Mouse (Mus musculus) forebrain, embryonic 11.5 days (tissue): ENCODE results near the gene Tceal1. TPM values are rescaled to one million over a fixed set of nuclear protein-coding genes. Genes with fewer than 3 reads are reported as not detected.

ENCODE experiments used
- ATAC-seq: fragments of 200-750 bp; cut with Nextera tagmentation; replicated peaks from 2 replicates; pipeline ENCODE4 v1.8.0; 2017; ENCODE audit warnings: moderate TSS enrichment; ENCODE audit not compliant: low FRiP score
- DNase-seq: peaks from one replicate; pipeline ENCODE4 v3.0.0-alpha.2; 2017; ENCODE audit warnings: low spot score
- H3K27ac ChIP-seq: fragments of 300-500 bp; sonication (generic); 2 replicates; pipeline ENCODE4 v1.5.1; 2014; ENCODE audit warnings: low read depth, low read length
- H3K27me3 ChIP-seq: fragments of 300-500 bp; sonication (generic); 2 replicates; pipeline ENCODE4 v1.6.1; 2014; ENCODE audit warnings: mild to moderate bottlenecking, low read length, mixed read lengths; ENCODE audit not compliant: control insufficient read depth, insufficient read depth
- H3K36me3 ChIP-seq: fragments of 300-500 bp; sonication (generic); 2 replicates; pipeline ENCODE4 v1.6.1; 2014; ENCODE audit warnings: mild to moderate bottlenecking, low read length, moderate library complexity, mixed read lengths; ENCODE audit not compliant: control insufficient read depth, insufficient read depth
- H3K4me1 ChIP-seq: fragments of 300-500 bp; sonication (generic); replicated peaks from 2 replicates; pipeline ENCODE4 v1.6.1; 2014; ENCODE audit warnings: low read length, mixed read lengths; ENCODE audit not compliant: control insufficient read depth, insufficient read depth
- H3K4me2 ChIP-seq: fragments of 300-500 bp; sonication (generic); 2 replicates; pipeline ENCODE4 v1.6.1; 2014; ENCODE audit warnings: low read depth, mild to moderate bottlenecking, low read length, moderate library complexity, mixed read lengths; ENCODE audit not compliant: severe bottlenecking
- H3K4me3 ChIP-seq: fragments of 300-500 bp; sonication (generic); 2 replicates; pipeline ENCODE4 v1.5.1; 2014; ENCODE audit warnings: low read depth, low read length
- H3K9ac ChIP-seq: fragments of 300-500 bp; sonication (generic); 2 replicates; pipeline ENCODE4 v1.6.1; 2014; ENCODE audit warnings: low read length
- H3K9me3 ChIP-seq: fragments of 300-500 bp; sonication (generic); 2 replicates; pipeline ENCODE4 v1.6.1; 2016; ENCODE audit warnings: low read length, mixed read lengths; ENCODE audit not compliant: control insufficient read depth
- WGBS: fragments of 180-500 bp; shearing (Covaris S2); extraction: QIAGEN DNeasy Blood & Tissue Kit; methylation state at CpG from one replicate; pipeline ENCODE4 v1.1.7; 2014; 5-methylcytosine and 5-hydroxymethylcytosine counted together
- polyA plus RNA-seq: library from polyadenylated mRNA; unstranded; fragments of >200 nt; fragmentation: Nextera tagmentation; extraction: Ambion mirVana; gene quantifications from 2 replicates; pipeline ENCODE4 v1.2.1, GENCODE M21; 2014

The Tceal1 gene
- polyA plus RNA-seq, 1 experiment from 2014 or later, result 11.2 TPM

DNA sequence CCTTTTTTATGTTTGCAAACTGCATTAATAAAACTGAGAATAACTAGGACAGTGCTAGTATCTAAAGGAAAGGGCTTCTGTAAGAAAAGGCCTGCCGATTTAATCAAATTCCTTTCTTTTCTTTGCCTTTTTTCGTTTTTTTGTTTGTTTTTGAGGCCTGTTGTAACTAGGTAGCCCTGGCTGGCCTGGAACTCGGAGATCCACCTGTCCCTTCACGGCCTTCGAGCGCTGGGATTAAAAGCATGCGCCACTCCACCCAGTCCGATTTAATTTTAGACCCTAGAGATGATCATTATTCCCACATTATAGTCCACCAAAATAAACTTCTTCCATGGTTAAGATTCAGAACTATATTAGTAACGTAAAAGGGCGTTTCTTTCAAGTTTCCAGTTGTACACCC lies 34.5 kb downstream of the Tceal1 start:
- H3K4me3 ChIP-seq, result peak overlapping the region; percentile 47
- DNase-seq (no peak), ATAC-seq (no peak)
- H3K4me1 ChIP-seq, result no peaks in the 10 kb centered on the region
- no peaks in the 10 kb centered on the region for H3K36me3 ChIP-seq
- 29% methylated on average over 10 of the region's 10 CpGs for WGBS
- peak overlapping the region; percentile 59 for H3K9ac ChIP-seq
- H3K4me2 ChIP-seq, result peak overlapping the region; percentile 43
- H3K27ac ChIP-seq, result peak overlapping the region; percentile 80
- no peaks in the 10 kb centered on the region for H3K9me3 ChIP-seq
- H3K27me3 ChIP-seq, result no peaks in the 10 kb centered on the region

GRCm38 (mm10) chrX:136742661-136743103 lies 34.9 kb downstream of the Tceal1 start:
- Histone ChIP-seq H3K27ac (no peak overlapping the region), H3K27me3 (no peaks in the 10 kb centered on the region), H3K9me3 (no peaks in the 10 kb centered on the region), H3K36me3 (no peaks in the 10 kb centered on the region), H3K9ac (peak overlapping the region; percentile 59), H3K4me2 (peak overlapping the region; percentile 43), H3K4me1 (no peaks in the 10 kb centered on the region), H3K4me3 (no peak overlapping the region; the same call in 1 of the 2 replicates)
- whole genome bisulfite sequencing, result 36% methylated on average over 5 of the region's 5 CpGs
- ATAC-seq (no peak), DNase-seq (peak; percentile 55)

DNA sequence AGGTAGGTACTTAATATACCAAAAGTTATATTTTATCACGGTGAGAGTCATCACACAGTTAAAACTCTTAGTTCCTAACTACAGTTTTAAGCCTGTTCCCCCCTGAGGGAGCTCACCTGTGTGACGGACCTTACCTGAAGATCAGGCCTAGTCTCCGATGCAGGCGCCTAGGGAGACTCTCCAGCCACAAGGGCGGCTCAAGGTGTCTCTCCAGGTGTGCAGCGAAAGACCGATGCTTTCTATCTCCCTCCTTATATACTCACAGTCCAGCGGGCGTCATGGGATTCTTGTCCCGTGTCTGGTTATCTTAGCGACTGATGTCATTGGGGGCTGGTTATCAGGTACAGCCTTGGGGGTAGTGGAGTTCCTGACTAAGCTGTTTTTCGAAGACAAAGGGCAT lies 35.7 kb downstream of the Tceal1 start, which contains the start of gene Morf4l2:
Gene Morf4l2, minus strand, starts transcription at position 232 of the 400 bp plus-strand sequence.
- ATAC-seq, result no peak
- Histone ChIP-seq H3K4me3 (no peak within 1 kb of the TSS; the same call in 1 of the 2 replicates), H3K4me2 (peak within 1 kb of the TSS; percentile 43), H3K36me3 (no peaks in the 10 kb centered on the region), H3K9ac (peak within 1 kb of the TSS; percentile 59), H3K9me3 (no peaks in the 10 kb centered on the region), H3K27ac (no peak within 1 kb of the TSS), H3K27me3 (no peaks in the 10 kb centered on the region), H3K4me1 (no peaks in the 10 kb centered on the region)
- DNase-seq, result peak; percentile 47
- 90% methylated on average over 12 of the region's 12 CpGs for WGBS

DNA sequence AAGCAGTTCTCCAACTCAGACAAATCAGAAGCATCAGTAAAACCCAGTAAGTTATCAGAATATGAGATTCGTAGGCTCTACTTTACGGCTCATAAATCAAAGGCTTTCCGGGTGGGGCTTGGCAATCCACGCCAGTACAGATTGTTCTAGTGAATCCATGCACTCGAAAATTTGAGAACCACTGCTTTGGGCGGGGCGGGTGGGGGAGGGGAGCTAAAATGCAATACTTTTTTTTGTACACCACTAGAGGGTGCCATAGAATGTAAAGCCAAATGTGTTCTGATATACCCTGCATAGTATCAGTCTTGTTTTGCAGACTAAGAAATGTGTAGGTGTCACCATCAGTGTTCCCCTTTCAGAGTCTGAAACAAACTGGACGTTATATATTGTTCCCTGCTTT lies 36.9 kb downstream of the Tceal1 start:
- Histone ChIP-seq H3K9ac (no peak overlapping the region), H3K27ac (no peak overlapping the region), H3K4me1 (no peaks in the 10 kb centered on the region), H3K36me3 (no peaks in the 10 kb centered on the region), H3K4me3 (no peak overlapping the region), H3K4me2 (no peak overlapping the region), H3K27me3 (no peaks in the 10 kb centered on the region), H3K9me3 (no peaks in the 10 kb centered on the region)
- no peak for DNase-seq
- WGBS, result 75% methylated on average over 8 of the region's 8 CpGs
- ATAC-seq, result no peak

- WGBS, result 76% methylated on average over 4 of the region's 4 CpGs
- no peaks in the 10 kb centered on the region for H3K4me1 ChIP-seq
- DNase-seq, result no peak
- no peak for ATAC-seq
- no peaks in the 10 kb centered on the region for H3K36me3 ChIP-seq
- no peaks in the 10 kb centered on the region for H3K27me3 ChIP-seq
- no peaks in the 10 kb centered on the region for H3K9me3 ChIP-seq
- H3K27ac ChIP-seq, result no peak overlapping the region
- H3K4me3 ChIP-seq, result no peak overlapping the region
- no peak overlapping the region for H3K9ac ChIP-seq
- no peak overlapping the region for H3K4me2 ChIP-seq
Observed at GRCm38 (mm10) chrX:136749329-136749728, 41.5 kb downstream of the Tceal1 start.

DNA sequence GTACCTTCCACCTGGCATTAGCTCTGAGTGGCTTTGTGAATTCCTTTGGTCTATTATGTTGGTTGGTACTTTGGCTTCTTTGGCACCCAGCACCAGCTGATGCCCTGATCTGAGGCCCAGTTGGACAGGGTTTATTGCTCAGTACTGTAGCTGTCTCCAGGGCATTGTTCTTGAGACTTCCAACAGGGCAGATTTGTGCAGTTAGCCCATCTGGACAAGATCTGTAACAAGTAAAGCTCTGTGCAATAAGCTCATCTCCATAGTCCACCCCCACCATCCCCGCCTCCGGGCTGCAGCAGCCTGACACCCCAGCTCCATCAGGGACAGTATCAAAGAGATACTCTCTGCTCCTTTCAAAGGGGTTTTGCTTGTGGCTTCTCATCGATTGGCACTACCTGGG lies 47.7 kb downstream of the Tceal1 start:
- Histone ChIP-seq H3K27me3 (no peaks in the 10 kb centered on the region), H3K9me3 (no peaks in the 10 kb centered on the region), H3K4me1 (no peaks in the 10 kb centered on the region), H3K36me3 (no peaks in the 10 kb centered on the region), H3K4me3 (no peak overlapping the region), H3K9ac (no peak overlapping the region), H3K27ac (no peak overlapping the region), H3K4me2 (no peak overlapping the region)
- DNase-seq (no peak), ATAC-seq (no peak)
- WGBS, result 96% methylated on average over 3 of the region's 3 CpGs

Other genes with a start within 250 kb of the Tceal1 start
- not detected in 2 replicates for gene Kir3dl1, start 190.0 kb upstream of the Tceal1 start, polyA plus RNA-seq
- not detected in 2 replicates for gene Kir3dl2, start 163.9 kb upstream of the Tceal1 start, polyA plus RNA-seq
- gene Tceal3, start 117.1 kb upstream of the Tceal1 start, polyA plus RNA-seq, result 9.9 and 12.7 TPM in 2 replicates
- gene Morf4l2, start 35.7 kb downstream of the Tceal1 start, polyA plus RNA-seq, result 550 and 558 TPM in 2 replicates
- gene Glra4, start 72.2 kb downstream of the Tceal1 start, polyA plus RNA-seq, result not detected in 2 replicates
- 6.8 and 7.4 TPM in 2 replicates for gene Plp1, start 114.7 kb downstream of the Tceal1 start, polyA plus RNA-seq
- gene Rab9b, start 160.8 kb downstream of the Tceal1 start, polyA plus RNA-seq, result 2.1 and 2.4 TPM in 2 replicates
- not detected in 2 replicates for gene H2bfm, start 219.3 kb downstream of the Tceal1 start, polyA plus RNA-seq